Mouse (Mus musculus) liver, postnatal 0 days (tissue): ENCODE results near the gene Arap1.

ENCODE experiments used
- CTCF ChIP-seq: sonication (generic); IDR thresholded peaks from 2 replicates; pipeline ENCODE4 v1.5.1; 2016; ENCODE audit warnings: antibody characterized with exemption, low read depth
- EP300 ChIP-seq: IDR thresholded peaks from 2 replicates; pipeline ENCODE4 v1.6.1; 2016; ENCODE audit warnings: antibody characterized with exemption, low read depth, mild to moderate bottlenecking

DNA sequence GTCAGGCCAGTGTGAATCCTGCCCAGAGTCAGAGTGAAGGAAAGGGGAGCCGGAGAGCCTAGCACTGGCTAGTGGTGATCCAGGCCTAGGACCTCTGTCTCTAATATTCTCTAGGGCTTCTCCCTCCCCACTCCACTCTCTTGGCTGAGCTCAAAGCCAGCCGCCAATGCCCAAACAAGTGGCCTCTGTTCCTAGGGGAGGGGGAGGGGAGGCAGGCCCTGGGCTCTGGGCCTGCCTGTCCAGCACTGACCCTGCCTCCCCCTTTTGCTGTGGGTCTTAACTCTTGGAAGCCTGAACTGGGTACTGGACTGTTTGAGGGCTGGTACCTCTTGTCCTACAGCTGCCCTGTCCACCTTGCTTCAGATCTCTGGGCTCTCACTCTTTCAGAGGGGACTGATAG lies 2.0 kb downstream of the Arap1 start:
- TF ChIP-seq CTCF: no peak
- no peak for TF ChIP-seq EP300
